Mouse (Mus musculus): ENCODE results near the gene Rhox3e. TPM values are rescaled to one million over a fixed set of nuclear protein-coding genes. Genes with fewer than 3 reads are reported as not detected.
"Not testable (repeated sequence)": the region's sequence is repeated elsewhere in the genome, so short reads cannot be mapped to it uniquely, and the experiment has no call there.

The Rhox3e gene
- polyA plus RNA-seq (2017; shearing (Covaris generic)) = not detected

DNA sequence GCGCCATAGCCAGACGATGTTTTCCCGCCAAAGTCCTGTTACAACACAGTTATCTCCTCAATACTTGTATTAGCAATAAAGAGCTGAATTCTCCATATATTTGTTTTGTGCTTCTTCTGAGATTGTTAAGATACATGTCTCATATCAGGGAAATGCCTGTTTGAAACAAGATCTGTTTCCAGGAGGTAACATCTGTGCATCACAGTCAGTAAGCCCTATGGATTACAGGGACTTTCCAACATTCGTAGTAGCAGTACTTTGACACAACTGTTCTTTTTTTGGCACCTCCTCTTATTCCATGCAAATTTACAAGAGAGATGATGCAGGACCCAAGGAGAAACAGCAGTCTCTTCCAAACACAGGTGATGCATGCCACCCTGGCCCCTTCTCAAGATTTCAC, at the start of gene Rhox3e:
TSS of gene Rhox3e (plus strand) at position 301 of the 400 bp plus-strand sequence.
- ATAC-seq = not testable (repeated sequence)

DNA sequence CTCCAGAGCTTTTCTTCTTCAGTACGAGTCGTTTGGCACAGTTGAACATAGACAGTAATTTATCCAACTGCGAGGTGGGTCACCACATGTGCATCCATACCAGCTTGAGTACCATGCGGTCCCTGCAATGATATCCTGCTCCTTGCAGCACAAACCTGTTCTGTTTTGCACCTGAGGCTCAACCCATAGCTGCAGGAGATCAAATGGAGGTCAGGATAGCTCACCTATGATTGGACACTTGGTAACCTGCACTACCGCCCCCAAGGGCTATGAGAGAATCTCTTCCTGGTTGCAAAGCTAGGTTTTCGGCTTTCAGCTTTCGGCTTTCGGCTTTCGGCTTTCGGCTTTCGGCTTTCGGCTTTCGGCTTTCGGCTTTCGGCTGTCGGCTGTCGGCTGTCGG, 27.8 kb upstream of the Rhox3e start, which contains the start of gene Rhox4d:
TSS of gene Rhox4d (plus strand) at position 301 of the 400 bp plus-strand sequence.
- not testable (repeated sequence) for ATAC-seq

DNA sequence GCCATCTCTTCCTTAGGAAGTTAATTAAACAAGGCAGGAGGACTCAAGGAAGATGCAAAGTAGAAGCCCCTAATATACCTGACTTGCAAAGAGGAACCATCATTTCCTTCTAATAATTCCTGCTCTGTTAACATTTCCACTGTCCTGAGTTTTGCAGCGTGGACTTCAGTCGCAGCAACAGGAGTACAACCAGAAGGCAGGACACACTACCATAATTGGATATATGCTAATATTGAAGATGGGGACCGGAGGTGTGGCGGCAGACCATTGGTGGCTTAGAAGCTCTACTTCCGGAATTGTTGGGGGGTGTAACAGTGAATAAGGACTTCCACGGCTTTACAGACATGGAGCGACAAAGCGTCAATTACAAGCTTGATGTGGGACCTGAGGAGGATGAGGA, 11.7 kb upstream of the Rhox3e start, which contains the start of gene Rhox2e:
TSS of gene Rhox2e (plus strand) at position 301 of the 400 bp plus-strand sequence.
- not testable (repeated sequence) for ATAC-seq

DNA sequence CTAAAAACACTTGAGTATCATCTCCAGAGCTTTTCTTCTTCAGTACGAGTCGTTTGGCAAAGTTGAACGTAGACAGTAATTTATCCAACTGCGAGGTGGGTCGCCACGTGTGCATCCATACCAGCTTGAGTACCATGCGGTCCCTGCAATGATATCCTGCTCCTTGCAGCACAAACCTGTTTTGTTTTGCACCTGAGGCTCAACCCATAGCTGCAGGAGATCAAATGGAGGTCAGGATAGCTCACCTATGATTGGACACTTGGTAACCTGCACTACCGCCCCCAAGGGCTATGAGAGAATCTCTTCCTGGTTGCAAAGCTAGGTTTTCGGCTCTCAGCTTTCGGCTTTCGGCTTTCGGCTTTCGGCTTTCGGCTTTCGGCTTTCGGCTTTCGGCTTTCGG, 15.3 kb downstream of the Rhox3e start, which contains the start of gene Rhox4e:
TSS of gene Rhox4e (plus strand) at position 301 of the 400 bp plus-strand sequence.
- ATAC-seq = not testable (repeated sequence)

DNA sequence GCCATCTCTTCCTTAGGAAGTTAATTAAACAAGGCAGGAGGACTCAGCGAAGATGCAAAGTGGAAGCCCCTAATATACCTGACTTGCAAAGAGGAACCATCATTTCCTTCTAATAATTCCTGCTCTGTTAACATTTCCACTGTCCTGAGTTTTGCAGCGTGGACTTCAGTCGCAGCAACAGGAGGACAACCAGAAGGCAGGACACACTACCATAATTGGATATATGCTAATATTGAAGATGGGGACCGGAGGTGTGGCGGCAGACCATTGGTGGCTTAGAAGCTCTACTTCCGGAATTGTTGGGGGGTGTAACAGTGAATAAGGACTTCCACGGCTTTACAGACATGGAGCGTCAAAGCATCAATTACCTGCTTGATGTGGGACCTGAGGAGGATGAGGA, 29.3 kb downstream of the Rhox3e start, which contains the start of gene Rhox2f:
TSS of gene Rhox2f (plus strand) at position 301 of the 400 bp plus-strand sequence.
- ATAC-seq = not testable (repeated sequence)

DNA sequence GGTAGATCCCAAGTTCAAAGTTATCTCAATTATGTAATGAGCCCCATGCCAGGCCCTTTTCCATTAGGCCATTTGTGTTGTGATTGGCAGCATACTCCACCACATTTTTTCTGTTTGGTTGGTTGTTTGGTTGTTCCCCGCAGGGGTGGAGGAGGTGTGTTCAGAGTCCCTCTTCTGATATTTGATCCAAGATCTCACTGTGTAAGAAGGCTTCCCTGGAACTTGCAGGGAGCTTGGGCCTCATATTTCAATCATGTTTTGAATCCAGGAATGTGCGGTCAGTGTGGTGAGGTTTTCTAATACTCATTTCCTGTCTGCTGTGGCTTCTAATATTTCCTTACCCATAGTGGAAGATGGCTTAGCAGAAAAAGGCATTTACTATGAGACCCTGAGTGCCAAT, 30.8 kb downstream of the Rhox3e start:
- ATAC-seq = not testable (repeated sequence)

DNA sequence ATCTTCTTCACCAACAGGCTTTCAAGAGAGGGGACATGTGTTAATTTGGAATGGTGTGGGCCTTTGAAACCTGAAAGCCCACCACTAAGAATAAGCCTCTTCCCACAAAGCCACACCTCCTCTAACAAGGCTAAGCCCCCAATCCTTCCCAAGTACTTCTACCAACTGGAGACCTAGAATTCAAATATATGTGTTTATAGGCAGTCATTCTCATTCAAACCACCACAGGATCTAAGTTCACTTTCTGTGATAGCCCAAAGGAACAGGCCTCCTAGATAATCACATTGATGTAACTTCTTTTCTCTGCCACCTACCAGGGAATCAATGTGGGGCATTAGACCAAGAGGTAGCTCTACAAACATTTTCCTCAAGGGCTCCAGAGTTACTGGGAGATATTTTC, 38.9 kb downstream of the Rhox3e start, which contains the start of gene Rhox3f:
TSS of gene Rhox3f (plus strand) at position 301 of the 400 bp plus-strand sequence.
- not testable (repeated sequence) for ATAC-seq

Other genes starting within 250 kb of the Rhox3e start
- not detected for gene Rhox3a2, start 162.0 kb upstream of the Rhox3e start, polyA plus RNA-seq (2017; shearing (Covaris generic))
- under 1 TPM in 1 of 2 experiments, not detected in 1; 0.77 TPM for gene Rhox4a2, start 151.2 kb upstream of the Rhox3e start, polyA plus RNA-seq (2017; shearing (Covaris generic))
- gene Rhox2b, start 130.0 kb upstream of the Rhox3e start, polyA plus RNA-seq (2017; shearing (Covaris generic)) = not detected
- gene Rhox4b, start 109.5 kb upstream of the Rhox3e start, polyA plus RNA-seq (2017; shearing (Covaris generic)) = not detected
- not detected for gene Rhox2c, start 88.3 kb upstream of the Rhox3e start, polyA plus RNA-seq (2017; shearing (Covaris generic))
- not detected for gene Rhox3c, start 83.4 kb upstream of the Rhox3e start, polyA plus RNA-seq (2017; shearing (Covaris generic))
- not detected for gene Rhox4c, start 61.7 kb upstream of the Rhox3e start, polyA plus RNA-seq (2017; shearing (Covaris generic))
- gene Rhox2d, start 48.6 kb upstream of the Rhox3e start, polyA plus RNA-seq (2017; shearing (Covaris generic)) = not detected
- gene Rhox4d, start 27.7 kb upstream of the Rhox3e start, polyA plus RNA-seq (2017; shearing (Covaris generic)) = under 1 TPM in 1 of 2 experiments, not detected in 1; 0.46 TPM
- gene Rhox2e, start 11.6 kb upstream of the Rhox3e start, polyA plus RNA-seq (2017; shearing (Covaris generic)) = not detected
- gene Rhox4e, start 15.4 kb downstream of the Rhox3e start, polyA plus RNA-seq (2017; shearing (Covaris generic)) = not detected
- not detected for gene Rhox2f, start 29.4 kb downstream of the Rhox3e start, polyA plus RNA-seq (2017; shearing (Covaris generic))
- gene Rhox3f, start 39.0 kb downstream of the Rhox3e start, polyA plus RNA-seq (2017; shearing (Covaris generic)) = not detected
- not detected for gene Rhox4f, start 65.7 kb downstream of the Rhox3e start, polyA plus RNA-seq (2017; shearing (Covaris generic))
- gene Rhox3g, start 86.6 kb downstream of the Rhox3e start, polyA plus RNA-seq (2017; shearing (Covaris generic)) = not detected
- not detected for gene Rhox2g, start 101.5 kb downstream of the Rhox3e start, polyA plus RNA-seq (2017; shearing (Covaris generic))
- gene Rhox4g, start 109.3 kb downstream of the Rhox3e start, polyA plus RNA-seq (2017; shearing (Covaris generic)) = not detected
- gene Rhox3h, start 126.7 kb downstream of the Rhox3e start, polyA plus RNA-seq (2017; shearing (Covaris generic)) = not detected
- gene Rhox2h, start 131.3 kb downstream of the Rhox3e start, polyA plus RNA-seq (2017; shearing (Covaris generic)) = not detected

Data from CD4-positive, CD25-positive, alpha-beta regulatory T cell, adult 4 months (primary cell).